Comparison of ENCODE assay signal across 10 mouse cellular contexts in the genomic region with DNA sequence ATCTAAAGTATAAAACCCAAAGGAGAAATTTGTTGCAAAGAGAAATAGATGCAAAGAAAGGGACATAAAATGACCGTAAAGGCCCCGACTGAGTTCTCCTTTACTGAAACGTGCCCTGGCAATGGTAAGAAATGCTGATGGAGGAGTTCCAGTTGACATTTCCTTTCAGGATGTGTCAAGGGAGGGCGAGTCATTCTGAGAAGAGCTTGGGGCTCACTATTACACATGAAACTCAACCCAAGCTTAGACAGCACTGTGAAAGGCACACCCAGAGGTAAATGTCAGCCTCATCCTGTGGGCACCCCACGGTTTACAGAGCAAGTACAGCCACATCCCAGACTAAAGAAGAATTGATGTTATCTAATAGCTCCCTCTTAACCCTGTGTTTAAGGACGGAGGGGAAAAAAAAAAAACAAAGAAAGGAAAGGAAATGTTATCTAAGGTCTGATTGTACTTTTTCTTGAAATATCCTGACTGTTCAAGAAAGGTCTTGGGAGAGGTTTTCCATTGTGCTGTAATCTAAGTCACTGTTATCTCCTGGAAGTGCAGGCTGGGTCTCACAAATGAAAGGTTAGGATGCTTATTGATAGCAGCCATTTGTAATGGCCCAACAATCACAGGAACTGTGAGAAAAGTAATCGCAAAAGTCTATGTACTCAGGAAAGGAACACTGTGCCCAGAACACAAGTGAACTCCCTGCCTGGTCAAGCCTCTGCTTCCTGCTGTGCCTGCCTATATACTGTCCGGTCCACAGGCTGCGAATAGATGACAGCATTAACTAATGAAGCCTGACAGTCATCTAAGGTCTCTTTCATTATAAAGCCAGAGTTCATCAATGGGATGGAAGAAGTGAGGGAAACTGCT.
A peak's percentile ranks its signal among the peaks of the same experiment; 100 is the strongest.
DNase-seq lines count a peak whose midpoint lies in the region; ATAC-seq and TF ChIP-seq lines count a peak whose summit lies in the region.
"Had no signal": no experiment of that assay in that cellular context is flagged by ENCODE, and none has a peak within 500 bp of the region (broad histone marks: within the 10 kb centered on the region; RNA-seq: fewer than 3 reads in every experiment).

No protein-coding gene starts in this region.

- no peak overlapping the region for H3K4me2 ChIP-seq in liver, embryonic 16.5 days (ENCODE audit: low read depth, low read length)
- H3K4me2 ChIP-seq: liver, embryonic 13.5 days had no signal

- no peak overlapping the region for H3K9ac ChIP-seq in heart, adult 2 months (ENCODE audit: low read depth, low read length)
- H3K9ac ChIP-seq in liver, embryonic 16.5 days (ENCODE audit: low read depth, low read length): no peak overlapping the region
- H3K9ac ChIP-seq: liver, embryonic 13.5 days had no signal

- no peak overlapping the region for H3K4me3 ChIP-seq in lung, adult 2 months (replicated peaks; ENCODE audit: extremely low read depth, low read depth, low read length)
- no peak overlapping the region for H3K4me3 ChIP-seq in heart, adult 2 months
- H3K4me3 ChIP-seq in liver, embryonic 16.5 days (ENCODE audit: low read depth, low read length): no peak overlapping the region
- H3K4me3 ChIP-seq: liver, embryonic 13.5 days had no signal

- H3K27ac ChIP-seq in heart, adult 2 months: peak overlapping the region; percentile 54
- H3K27ac ChIP-seq in liver, embryonic 16.5 days (ENCODE audit: low read length): no peak overlapping the region

- no peaks in the 10 kb centered on the region for H3K79me2 ChIP-seq in heart, adult 2 months (replicated peaks; ENCODE audit: control insufficient read depth, insufficient read depth, low read length)

- H3K9me3 ChIP-seq in liver, embryonic 16.5 days (replicated peaks; ENCODE audit: control insufficient read depth, low read length): no peaks in the 10 kb centered on the region
- H3K9me3 ChIP-seq: liver, embryonic 13.5 days had no signal

- H3K36me3 ChIP-seq in heart, adult 2 months (ENCODE audit: control insufficient read depth, insufficient read depth, low read length): peaks cover 7% of the 10 kb centered on the region; the same call in 1 of the 2 replicates
- no peaks in the 10 kb centered on the region for H3K36me3 ChIP-seq in liver, embryonic 16.5 days (ENCODE audit: control insufficient read depth, insufficient read depth)
- H3K36me3 ChIP-seq: liver, embryonic 13.5 days had no signal

- no peak for TF ChIP-seq POLR2A in lung, adult 2 months (IDR thresholded peaks at IDR 0.05; ENCODE audit: borderline replicate concordance, extremely low read depth, low read depth, low read length)
- no peak for TF ChIP-seq POLR2A in heart, adult 2 months (IDR thresholded peaks at IDR 0.05; ENCODE audit: insufficient read depth, low read depth, low read length)

- TF ChIP-seq EP300 in heart, adult 2 months (IDR thresholded peaks at IDR 0.05; ENCODE audit: insufficient read depth, low read depth, low read length): peak; percentile 69; the same call in 1 of the 2 replicates

- intact Hi-C loops in heart, adult 2 months (cut with DNase I): loop anchor here (2.0 kb wide), 1 partner anchor 15 kb away; no protein-coding TSS in a partner anchor

- DNase-seq in lung, adult 18-20 months: peak; percentile 38 to 60
- DNase-seq in lung, adult 2 months: no peak
- peak; percentile 33 to 35 for DNase-seq in heart, adult 2 months
- no peak for DNase-seq in ovary, adult 18-20 months (ENCODE audit: low spot score)
- DNase-seq in thymus, postnatal 25 days: no peak
- no peak for DNase-seq in frontal cortex, postnatal 14 days (ENCODE audit: low spot score in 2 of 2)
- DNase-seq: cerebellum, adult 2 months; liver, embryonic 13.5 days had no signal

- H3K27me3 ChIP-seq in heart, adult 2 months (ENCODE audit: control insufficient read depth, insufficient read depth, low read length): no peaks in the 10 kb centered on the region
- no peaks in the 10 kb centered on the region for H3K27me3 ChIP-seq in liver, embryonic 16.5 days (ENCODE audit: control insufficient read depth, insufficient read depth, low read depth, low read length)
- H3K27me3 ChIP-seq: liver, embryonic 13.5 days had no signal

- peak; percentile 58; the same call in 1 of the 2 replicates for ATAC-seq in liver, embryonic 16.5 days (ENCODE audit: low read depth)
- ATAC-seq: intestine, embryonic 16.5 days had no signal

- TF ChIP-seq CTCF in lung, adult 2 months (IDR thresholded peaks at IDR 0.05; ENCODE audit: insufficient read depth, low read length): no peak
- TF ChIP-seq CTCF in heart, adult 2 months (IDR thresholded peaks at IDR 0.05): no peak

- 37% methylated on average over 9 of the region's 9 CpGs for WGBS in lung, adult 2 months
- 27% methylated on average over 9 of the region's 9 CpGs for WGBS in heart, adult 2 months
- 32% methylated on average over 9 of the region's 9 CpGs for WGBS in liver, embryonic 16.5 days (ENCODE audit: insufficient replicate concordance)

- peaks cover 6% of the 10 kb centered on the region for H3K4me1 ChIP-seq in lung, adult 2 months (ENCODE audit: control insufficient read depth, insufficient read depth, low read length)
- H3K4me1 ChIP-seq in heart, adult 2 months (ENCODE audit: control insufficient read depth, insufficient read depth, low read length): peaks cover 13% of the 10 kb centered on the region
- no peaks in the 10 kb centered on the region for H3K4me1 ChIP-seq in liver, embryonic 16.5 days (ENCODE audit: control insufficient read depth, low read depth, low read length)
- H3K4me1 ChIP-seq: liver, embryonic 13.5 days had no signal

Comparison
In these comparisons a context has a peak if more than half of its experiments do, and no peak if none do; other contexts are left out.
1. DNase-seq: peak in lung, adult 18-20 months (2 of 2) and heart, adult 2 months (2 of 2); none in lung, adult 2 months (single experiment), ovary, adult 18-20 months (single experiment), thymus, postnatal 25 days (single experiment) and frontal cortex, postnatal 14 days (0 of 2).